Mouse (Mus musculus): ENCODE measurements around the gene Cops6. TPM values are rescaled to one million over a fixed set of nuclear protein-coding genes. Genes with fewer than 3 reads are reported as not detected.

The Cops6 gene
- polyA plus RNA-seq (2015; fragmentation: Nextera tagmentation; extraction: Ambion mirVana), result 288 and 309 TPM in 2 replicates

GRCm38 (mm10) chr5:138160842-138161665, at the start of gene Cops6:
Gene Cops6 (plus strand): TSS chr5:138161071.
- Histone ChIP-seq H3K36me3 (ENCODE audit: control insufficient read depth, insufficient read depth, low read length) (peaks cover 24% of the 10 kb centered on the region), H3K4me3 (ENCODE audit: low read depth, low read length) (peak within 1 kb of the TSS; percentile 81), H3K27me3 (ENCODE audit: control insufficient read depth, insufficient read depth, low read depth, low read length) (no peaks in the 10 kb centered on the region), H3K4me2 (ENCODE audit: low read length) (peak within 1 kb of the TSS; percentile 82), H3K9me3 (replicated peaks; ENCODE audit: control insufficient read depth, low read length, poor library complexity, severe bottlenecking) (no peaks in the 10 kb centered on the region), H3K27ac (ENCODE audit: low read length) (peak within 1 kb of the TSS; percentile 83), H3K9ac (ENCODE audit: low read depth, low read length) (peak within 1 kb of the TSS; percentile 85), H3K4me1 (ENCODE audit: control insufficient read depth, insufficient read depth, low read length) (peaks cover 19% of the 10 kb centered on the region)
- ATAC-seq, result peak; percentile 96
- under 1% methylated on average over 37 of the region's 42 CpGs for WGBS

- Histone ChIP-seq H3K4me1 (ENCODE audit: control insufficient read depth, insufficient read depth, low read length) (peaks cover 22% of the 10 kb centered on the region), H3K27ac (ENCODE audit: low read length) (peak within 1 kb of the TSS; percentile 95), H3K4me3 (ENCODE audit: low read depth, low read length) (peak within 1 kb of the TSS; percentile 70), H3K27me3 (ENCODE audit: control insufficient read depth, insufficient read depth, low read depth, low read length) (no peaks in the 10 kb centered on the region), H3K4me2 (ENCODE audit: low read length) (peak within 1 kb of the TSS; percentile 73), H3K9me3 (replicated peaks; ENCODE audit: control insufficient read depth, low read length, poor library complexity, severe bottlenecking) (no peaks in the 10 kb centered on the region), H3K9ac (ENCODE audit: low read depth, low read length) (peak within 1 kb of the TSS; percentile 88), H3K36me3 (ENCODE audit: control insufficient read depth, insufficient read depth, low read length) (0 out of 2 replicates have a peak, but pooled peaks cover 7% of the 10 kb centered on the region)
- 7% methylated on average over 38 of the region's 38 CpGs for WGBS
- peak; percentile 97 for ATAC-seq
Measured at GRCm38 (mm10) chr5:138116255-138117198, 44.3 kb upstream of the Cops6 start, which contains the start of gene Zscan21. Gene Zscan21 (plus strand): TSS chr5:138116903.

GRCm38 (mm10) chr5:138117199-138118015, 43.5 kb upstream of the Cops6 start:
- peak overlapping the region; percentile 95 for H3K27ac ChIP-seq (ENCODE audit: low read length)
- 0 out of 2 replicates have a peak, but pooled peaks cover 7% of the 10 kb centered on the region for H3K36me3 ChIP-seq (ENCODE audit: control insufficient read depth, insufficient read depth, low read length)
- peak; percentile 49; the same call in 1 of the 2 replicates for ATAC-seq
- peak overlapping the region; percentile 88 for H3K9ac ChIP-seq (ENCODE audit: low read depth, low read length)
- H3K4me3 ChIP-seq (ENCODE audit: low read depth, low read length), result peak overlapping the region; percentile 70
- no peaks in the 10 kb centered on the region for H3K9me3 ChIP-seq (replicated peaks; ENCODE audit: control insufficient read depth, low read length, poor library complexity, severe bottlenecking)
- H3K27me3 ChIP-seq (ENCODE audit: control insufficient read depth, insufficient read depth, low read depth, low read length), result no peaks in the 10 kb centered on the region
- peaks cover 22% of the 10 kb centered on the region for H3K4me1 ChIP-seq (ENCODE audit: control insufficient read depth, insufficient read depth, low read length)
- peak overlapping the region; percentile 73 for H3K4me2 ChIP-seq (ENCODE audit: low read length)
- 8% methylated on average over 16 of the region's 16 CpGs for WGBS

- Histone ChIP-seq H3K9me3 (replicated peaks; ENCODE audit: control insufficient read depth, low read length, poor library complexity, severe bottlenecking) (no peaks in the 10 kb centered on the region), H3K4me2 (ENCODE audit: low read length) (peak overlapping the region; percentile 73), H3K4me1 (ENCODE audit: control insufficient read depth, insufficient read depth, low read length) (peaks cover 22% of the 10 kb centered on the region), H3K9ac (ENCODE audit: low read depth, low read length) (peak overlapping the region; percentile 88; the same call in 1 of the 2 replicates), H3K36me3 (ENCODE audit: control insufficient read depth, insufficient read depth, low read length) (0 out of 2 replicates have a peak, but pooled peaks cover 7% of the 10 kb centered on the region), H3K27ac (ENCODE audit: low read length) (no peak overlapping the region), H3K27me3 (ENCODE audit: control insufficient read depth, insufficient read depth, low read depth, low read length) (no peaks in the 10 kb centered on the region), H3K4me3 (ENCODE audit: low read depth, low read length) (peak overlapping the region; percentile 70)
- 78% methylated on average over 3 of the region's 3 CpGs for WGBS
- ATAC-seq, result no peak
Measured at GRCm38 (mm10) chr5:138118041-138118440, 42.8 kb upstream of the Cops6 start.

- 95% methylated on average over 5 of the region's 5 CpGs for WGBS
- H3K4me2 ChIP-seq (ENCODE audit: low read length), result no peak overlapping the region
- peaks cover 41% of the 10 kb centered on the region for H3K36me3 ChIP-seq (ENCODE audit: control insufficient read depth, insufficient read depth, low read length)
- no peak overlapping the region for H3K9ac ChIP-seq (ENCODE audit: low read depth, low read length)
- H3K4me1 ChIP-seq (ENCODE audit: control insufficient read depth, insufficient read depth, low read length), result no peaks in the 10 kb centered on the region
- no peak for ATAC-seq
- no peak overlapping the region for H3K4me3 ChIP-seq (ENCODE audit: low read depth, low read length)
- H3K27ac ChIP-seq (ENCODE audit: low read length), result no peak overlapping the region
- no peaks in the 10 kb centered on the region for H3K9me3 ChIP-seq (replicated peaks; ENCODE audit: control insufficient read depth, low read length, poor library complexity, severe bottlenecking)
- H3K27me3 ChIP-seq (ENCODE audit: control insufficient read depth, insufficient read depth, low read depth, low read length), result no peaks in the 10 kb centered on the region
Measured at GRCm38 (mm10) chr5:138132425-138133064, 28.3 kb upstream of the Cops6 start.

GRCm38 (mm10) chr5:138137257-138137656, 23.6 kb upstream of the Cops6 start:
- Histone ChIP-seq H3K9ac (ENCODE audit: low read depth, low read length) (no peak overlapping the region), H3K4me3 (ENCODE audit: low read depth, low read length) (no peak overlapping the region), H3K4me1 (ENCODE audit: control insufficient read depth, insufficient read depth, low read length) (no peaks in the 10 kb centered on the region), H3K9me3 (replicated peaks; ENCODE audit: control insufficient read depth, low read length, poor library complexity, severe bottlenecking) (no peaks in the 10 kb centered on the region), H3K27me3 (ENCODE audit: control insufficient read depth, insufficient read depth, low read depth, low read length) (no peaks in the 10 kb centered on the region), H3K36me3 (ENCODE audit: control insufficient read depth, insufficient read depth, low read length) (peaks cover 23% of the 10 kb centered on the region), H3K27ac (ENCODE audit: low read length) (no peak overlapping the region), H3K4me2 (ENCODE audit: low read length) (no peak overlapping the region)
- WGBS, result 92% methylated on average over 4 of the region's 4 CpGs
- no peak for ATAC-seq

- peaks cover 23% of the 10 kb centered on the region for H3K36me3 ChIP-seq (ENCODE audit: control insufficient read depth, insufficient read depth, low read length)
- no peak overlapping the region for H3K27ac ChIP-seq (ENCODE audit: low read length)
- ATAC-seq, result 0 out of 2 replicates have a peak, but pooled peaks have one; percentile 64
- H3K4me1 ChIP-seq (ENCODE audit: control insufficient read depth, insufficient read depth, low read length), result no peaks in the 10 kb centered on the region
- H3K27me3 ChIP-seq (ENCODE audit: control insufficient read depth, insufficient read depth, low read depth, low read length), result no peaks in the 10 kb centered on the region
- H3K9ac ChIP-seq (ENCODE audit: low read depth, low read length), result no peak overlapping the region
- no peak overlapping the region for H3K4me2 ChIP-seq (ENCODE audit: low read length)
- no peaks in the 10 kb centered on the region for H3K9me3 ChIP-seq (replicated peaks; ENCODE audit: control insufficient read depth, low read length, poor library complexity, severe bottlenecking)
- H3K4me3 ChIP-seq (ENCODE audit: low read depth, low read length), result no peak overlapping the region
- 61% methylated on average over 8 of the region's 8 CpGs for WGBS
Measured at GRCm38 (mm10) chr5:138137935-138138549, 22.8 kb upstream of the Cops6 start.

Measured in midbrain, embryonic 16.5 days (tissue).